Mouse (Mus musculus) lung, postnatal 10 days (tissue): ENCODE results near the gene Gm973.

ENCODE experiments used
- DNase-seq: peaks from one replicate; pipeline ENCODE4 v3.0.0; 2021

Gene Gm973

GRCm38 (mm10) chr1:59548486-59548885 is 32.4 kb downstream of the Gm973 start:
- DNase-seq = no peak

GRCm38 (mm10) chr1:59549036-59549675 is 33.1 kb downstream of the Gm973 start:
- no peak for DNase-seq

- peak; percentile 31 for DNase-seq
Observed at GRCm38 (mm10) chr1:59550227-59550626, 34.2 kb downstream of the Gm973 start.

GRCm38 (mm10) chr1:59550996-59551395 is 34.9 kb downstream of the Gm973 start:
- DNase-seq = no peak

- no peak for DNase-seq
Observed at GRCm38 (mm10) chr1:59553708-59554107, 37.6 kb downstream of the Gm973 start.

GRCm38 (mm10) chr1:59563581-59563980 is 47.5 kb downstream of the Gm973 start:
- no peak for DNase-seq

GRCm38 (mm10) chr1:59565804-59566203 is 49.7 kb downstream of the Gm973 start:
- DNase-seq = no peak

GRCm38 (mm10) chr1:59566281-59566680 is 50.2 kb downstream of the Gm973 start:
- no peak for DNase-seq

GRCm38 (mm10) chr1:59566926-59567325 is 50.9 kb downstream of the Gm973 start:
- DNase-seq = no peak

- no peak for DNase-seq
Observed at GRCm38 (mm10) chr1:59567521-59567920, 51.5 kb downstream of the Gm973 start.

- no peak for DNase-seq
Observed at GRCm38 (mm10) chr1:59568283-59568682, 52.2 kb downstream of the Gm973 start.

- DNase-seq = no peak
Observed at GRCm38 (mm10) chr1:59569301-59569700, 53.2 kb downstream of the Gm973 start.

GRCm38 (mm10) chr1:59570767-59571166 is 54.7 kb downstream of the Gm973 start:
- DNase-seq = no peak

GRCm38 (mm10) chr1:59571502-59571901 is 55.4 kb downstream of the Gm973 start:
- no peak for DNase-seq

- no peak for DNase-seq
Observed at GRCm38 (mm10) chr1:59573843-59574242, 57.8 kb downstream of the Gm973 start.

- no peak for DNase-seq
Observed at GRCm38 (mm10) chr1:59574262-59575187, 58.5 kb downstream of the Gm973 start.

- no peak for DNase-seq
Observed at GRCm38 (mm10) chr1:59578770-59579169, 62.7 kb downstream of the Gm973 start.

GRCm38 (mm10) chr1:59579327-59579726 is 63.3 kb downstream of the Gm973 start:
- peak; percentile 24 for DNase-seq

- peak; percentile 38 for DNase-seq
Observed at GRCm38 (mm10) chr1:59580131-59580751, 64.2 kb downstream of the Gm973 start.

GRCm38 (mm10) chr1:59580880-59581279 is 64.8 kb downstream of the Gm973 start:
- DNase-seq = no peak

GRCm38 (mm10) chr1:59584656-59585410 is 68.8 kb downstream of the Gm973 start:
- DNase-seq = peak; percentile 77

GRCm38 (mm10) chr1:59589271-59589670 is 73.2 kb downstream of the Gm973 start:
- no peak for DNase-seq

GRCm38 (mm10) chr1:59592359-59592758 is 76.3 kb downstream of the Gm973 start:
- DNase-seq = no peak
